Mouse (Mus musculus) Patski (cell line): Measurements from ENCODE around the gene Galp. TPM values are rescaled to one million over a fixed set of nuclear protein-coding genes. Genes with fewer than 3 reads are reported as not detected.

ENCODE experiments used
- ATAC-seq: fragments of 100-300 bp; one replicate; pipeline ENCODE4 v1.8.0; 2021
- CTCF ChIA-PET: fragments of 350-600 bp; sonication (Branson Sonifier 250); formaldehyde crosslinking; loops from one replicate; lab custom pipeline; 2022; ENCODE audit warnings: inconsistent platforms; lab: Charles Lee
- POLR2A ChIA-PET: fragments of 350-600 bp; sonication (Branson Sonifier 250); formaldehyde crosslinking; loops from one replicate; lab custom pipeline; 2022; ENCODE audit warnings: antibody characterized with exemption, inconsistent platforms; lab: Charles Lee
- DNase-seq: peaks from one replicate; pipeline ENCODE4 v3.0.0-alpha.2; 2011; ENCODE audit warnings: low read depth, low spot score
- H3K27me3 ChIP-seq: fragments of 371-371 bp; one replicate; pipeline ENCODE4 v1.5.1; 2021
- CTCF ChIP-seq: fragments of 100-300 bp; IDR thresholded peaks from one replicate; pipeline ENCODE4 v1.5.1; 2021
- in situ Hi-C: fragments of 300-500 bp; cut with MboI; formaldehyde crosslinking; loops from 3 replicates; pipeline ENCODE4 v1.11.1; 2018; ENCODE audit warnings: low pct_unique_long_range_greater_than_20kb, mixed read lengths
- polyA plus RNA-seq: library from polyadenylated mRNA; unstranded; gene quantifications from one replicate; pipeline ENCODE4 v1.2.3, GENCODE M21; 2021

The Galp gene
- polyA plus RNA-seq = not detected

DNA sequence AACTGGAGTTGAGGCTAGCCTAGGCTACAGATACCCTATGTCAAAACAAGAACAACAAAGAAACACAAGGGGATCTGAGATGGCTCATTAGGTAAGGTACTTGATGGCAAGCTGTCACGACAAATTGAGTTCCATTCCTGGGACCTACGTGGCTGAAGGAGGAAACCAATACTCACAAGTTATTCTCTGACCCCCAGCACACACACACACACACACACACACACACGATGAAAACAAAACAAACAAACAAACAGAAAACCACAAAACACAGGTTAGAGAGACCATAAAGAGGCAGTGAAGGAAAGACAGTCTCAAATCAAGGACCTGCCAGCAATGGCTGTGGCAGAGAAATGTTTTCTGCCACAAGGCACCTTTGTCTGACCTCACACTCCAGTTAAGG lies at the start of gene Galp:
Gene Galp (plus strand): TSS at position 301 of the 400 bp plus-strand sequence.
- in situ Hi-C loops = loop anchor here (5.0 kb wide), 1 partner anchor 914 kb away; no protein-coding TSS in a partner anchor
- CTCF ChIA-PET = interaction anchor here (1.3 kb wide), 1 partner anchor 10 kb away, joined by 5 read pairs; no protein-coding TSS in a partner anchor
- TF ChIP-seq CTCF = no peak
- POLR2A ChIA-PET = no interaction called here
- ATAC-seq = no peak
- H3K27me3 ChIP-seq = peaks cover 12% of the 10 kb centered on the region
- no peak for DNase-seq

DNA sequence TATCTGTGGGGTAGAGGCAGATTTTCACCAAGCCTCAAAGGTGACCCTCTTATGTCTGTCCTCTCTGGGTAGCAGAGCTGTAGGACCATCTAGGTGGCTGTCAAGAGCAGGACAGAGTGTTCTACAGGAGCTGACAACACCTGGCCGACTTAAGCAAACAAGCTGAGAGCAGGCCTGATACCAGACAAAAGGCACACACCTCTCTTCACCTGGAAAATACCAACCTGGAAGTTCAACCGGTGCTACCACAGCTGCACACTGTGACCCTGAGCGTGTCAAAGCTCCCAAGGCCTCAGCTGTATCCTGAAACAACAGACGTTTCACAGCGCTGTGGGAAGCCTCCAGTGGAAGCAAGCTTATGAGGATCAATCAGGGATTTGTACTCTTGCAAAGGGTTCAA lies 49.2 kb upstream of the Galp start:
- no peaks in the 10 kb centered on the region for H3K27me3 ChIP-seq
- no peak for TF ChIP-seq CTCF
- ATAC-seq = no peak
- ChIA-PET POLR2A (no interaction called here), CTCF (interaction anchor here (1.3 kb wide), 1 partner anchor 21 kb away, joined by 3 read pairs; no protein-coding TSS in a partner anchor)
- no peak for DNase-seq
- in situ Hi-C loops = no loop called here

DNA sequence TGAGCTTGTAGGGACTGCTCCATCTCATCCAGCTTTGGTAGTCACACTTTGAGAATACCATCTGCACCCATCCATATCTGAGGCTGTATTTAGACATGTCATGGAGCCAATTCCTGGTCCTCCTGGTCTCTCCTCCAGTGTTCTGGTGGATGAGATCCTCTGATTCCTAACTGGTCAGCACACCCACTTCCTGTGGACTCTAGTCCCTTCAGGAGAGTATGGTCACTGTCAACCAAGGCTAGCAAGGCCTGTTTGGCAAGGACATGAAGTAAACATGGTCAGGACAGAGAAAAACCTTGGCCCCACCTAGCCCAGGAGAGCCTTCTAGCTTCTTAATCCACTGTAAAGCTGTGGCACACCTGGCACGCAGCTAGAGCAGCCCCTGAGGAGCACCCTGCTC lies 45.6 kb upstream of the Galp start:
- in situ Hi-C loops = loop anchor here (25.0 kb wide), 1 partner anchor 1089 kb away; the partner anchor contains the start of genes U2af2 and Zfp580
- no peaks in the 10 kb centered on the region for H3K27me3 ChIP-seq
- CTCF ChIA-PET = interaction anchor here (1.6 kb wide), 1 partner anchor 24 kb away, joined by 5 read pairs; no protein-coding TSS in a partner anchor
- DNase-seq (no peak), ATAC-seq (no peak)
- TF ChIP-seq CTCF = no peak
- POLR2A ChIA-PET = interaction anchor here (0.6 to 1.2 kb wide), 2 partner anchors 21 to 37 kb away, joined by 3 read pairs; partner anchors contain the start of gene Zfp444

DNA sequence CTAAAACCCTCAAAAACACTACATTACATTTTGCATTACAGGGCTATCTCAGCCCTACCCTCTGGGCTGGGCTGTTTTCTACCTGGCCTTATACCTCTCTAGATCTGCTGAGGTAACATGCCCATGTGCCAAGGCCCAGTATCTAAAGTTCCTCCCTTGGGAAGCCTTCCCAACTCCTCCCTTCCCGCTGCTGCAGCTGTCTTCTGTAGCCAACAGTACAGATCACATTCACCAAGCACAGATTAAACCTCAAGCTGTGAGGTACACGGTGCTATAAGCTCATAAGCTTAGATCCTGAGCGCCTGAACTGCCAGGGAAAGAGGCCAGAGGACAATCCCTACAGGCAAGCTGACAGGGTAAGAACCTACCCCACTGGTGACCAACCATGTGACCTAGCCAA lies 44.9 kb upstream of the Galp start:
- TF ChIP-seq CTCF = no peak
- in situ Hi-C loops = loop anchor here (25.0 kb wide), 1 partner anchor 1090 kb away; the partner anchor contains the start of genes U2af2 and Zfp580
- POLR2A ChIA-PET = interaction anchor here (0.6 to 1.2 kb wide), 2 partner anchors 20 to 36 kb away, joined by 3 read pairs; partner anchors contain the start of gene Zfp444
- H3K27me3 ChIP-seq = no peaks in the 10 kb centered on the region
- DNase-seq (no peak), ATAC-seq (no peak)
- CTCF ChIA-PET = interaction anchor here (1.0 to 1.6 kb wide), 2 partner anchors 23 to 25 kb away, joined by 4 to 5 read pairs; no protein-coding TSS in a partner anchor

DNA sequence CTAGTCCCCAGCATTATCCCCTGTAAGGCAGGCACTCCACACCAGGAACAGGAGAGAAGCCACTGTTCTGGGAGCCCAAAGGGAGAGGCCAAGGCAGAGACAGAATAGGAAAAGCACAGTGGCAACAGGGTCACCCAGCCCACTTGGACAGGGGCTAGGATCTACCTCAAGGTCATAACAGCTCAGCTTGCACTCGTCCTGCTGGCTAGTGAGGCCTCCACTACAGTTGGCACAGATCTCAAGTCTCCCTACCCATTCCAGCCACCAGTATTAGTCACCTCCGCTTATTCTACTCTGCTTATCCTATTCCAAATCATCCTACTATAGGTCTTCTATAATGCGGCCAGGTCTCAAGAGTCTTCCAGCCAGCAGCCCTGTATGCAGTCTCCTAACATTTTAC lies 43.8 kb upstream of the Galp start:
- no peak for TF ChIP-seq CTCF
- ChIA-PET POLR2A (interaction anchor here (1.3 to 1.9 kb wide), 2 partner anchors 8 to 19 kb away, joined by 5 to 7 read pairs; partner anchors contain the start of gene Zfp444), CTCF (interaction anchor here (1.0 to 1.3 kb wide), 2 partner anchors 9 to 22 kb away, joined by 4 read pairs; no protein-coding TSS in a partner anchor)
- ATAC-seq = no peak
- H3K27me3 ChIP-seq = no peaks in the 10 kb centered on the region
- DNase-seq = no peak
- in situ Hi-C loops = loop anchor here (25.0 kb wide), 1 partner anchor 1091 kb away; the partner anchor contains the start of genes U2af2 and Zfp580

DNA sequence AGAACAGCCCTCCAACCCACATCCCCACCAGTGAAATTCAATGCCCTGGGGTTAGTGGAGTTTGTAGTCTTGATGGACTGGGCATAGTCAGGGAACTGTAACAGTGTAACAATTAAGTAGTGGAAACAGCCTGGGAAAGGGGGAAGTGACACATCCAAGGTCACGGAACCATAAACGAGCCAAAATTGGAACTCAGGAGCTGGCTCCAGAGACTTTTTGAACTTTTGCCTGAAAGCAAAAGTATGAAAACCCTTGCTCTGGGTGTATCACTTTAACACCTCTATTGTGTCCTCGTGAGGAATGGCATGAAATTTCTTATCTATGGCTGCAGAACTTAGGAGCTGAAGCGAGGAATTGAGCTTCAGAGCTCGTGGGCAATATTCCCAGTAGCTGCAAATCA lies 42.7 kb upstream of the Galp start:
- ChIA-PET CTCF (interaction anchor here (1.2 to 1.3 kb wide), 2 partner anchors 10 to 27 kb away, joined by 4 to 7 read pairs; no protein-coding TSS in a partner anchor), POLR2A (interaction anchor here (0.8 to 1.9 kb wide), 5 partner anchors 9 to 21 kb away, joined by 3 to 7 read pairs (median 5); partner anchors contain the start of gene Zfp444)
- DNase-seq (no peak), ATAC-seq (no peak)
- in situ Hi-C loops = loop anchor here (25.0 kb wide), 1 partner anchor 1092 kb away; the partner anchor contains the start of genes U2af2 and Zfp580
- no peak for TF ChIP-seq CTCF
- no peaks in the 10 kb centered on the region for H3K27me3 ChIP-seq

DNA sequence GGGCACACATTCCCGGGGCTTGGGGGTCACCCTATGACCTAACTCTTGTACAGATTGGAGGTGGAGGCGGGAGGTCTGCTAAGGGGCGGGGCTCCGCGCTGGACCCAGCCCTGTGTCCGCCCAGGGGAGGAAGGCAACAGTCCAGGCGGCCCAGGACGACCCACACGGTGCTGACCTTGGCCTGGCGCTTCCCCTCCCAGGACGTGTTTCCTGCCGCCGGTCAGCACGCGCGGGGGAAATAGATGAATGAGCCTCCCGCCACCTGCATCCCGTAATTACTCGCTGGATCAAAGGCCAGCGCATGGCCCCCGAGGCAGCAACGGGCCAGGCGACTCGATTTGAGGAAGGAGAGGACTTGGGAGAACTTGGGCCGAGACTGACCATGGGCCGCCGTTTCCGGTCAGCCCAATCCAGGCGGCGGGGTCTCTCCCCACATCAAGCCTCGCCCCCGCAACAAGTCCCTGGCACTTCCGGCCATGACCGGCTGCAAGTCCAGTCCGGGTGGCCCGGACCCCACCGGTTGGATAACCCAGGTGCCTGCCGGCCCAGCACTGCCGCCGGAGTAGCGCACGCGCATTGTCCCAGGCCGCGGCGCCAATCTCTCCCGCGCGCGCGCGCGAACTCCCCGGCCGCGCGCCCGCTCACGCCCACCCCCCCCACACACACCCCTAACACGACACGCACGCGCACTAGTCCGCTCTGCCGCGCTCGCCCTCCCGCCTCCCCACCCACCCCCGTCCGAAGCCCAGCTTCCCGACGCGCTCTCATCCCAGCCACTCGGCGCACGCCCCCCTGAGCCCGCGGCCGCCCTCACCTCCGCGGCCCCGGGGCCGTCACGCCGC lies 41.6 kb upstream of the Galp start:
- ATAC-seq = peak; percentile 58

DNA sequence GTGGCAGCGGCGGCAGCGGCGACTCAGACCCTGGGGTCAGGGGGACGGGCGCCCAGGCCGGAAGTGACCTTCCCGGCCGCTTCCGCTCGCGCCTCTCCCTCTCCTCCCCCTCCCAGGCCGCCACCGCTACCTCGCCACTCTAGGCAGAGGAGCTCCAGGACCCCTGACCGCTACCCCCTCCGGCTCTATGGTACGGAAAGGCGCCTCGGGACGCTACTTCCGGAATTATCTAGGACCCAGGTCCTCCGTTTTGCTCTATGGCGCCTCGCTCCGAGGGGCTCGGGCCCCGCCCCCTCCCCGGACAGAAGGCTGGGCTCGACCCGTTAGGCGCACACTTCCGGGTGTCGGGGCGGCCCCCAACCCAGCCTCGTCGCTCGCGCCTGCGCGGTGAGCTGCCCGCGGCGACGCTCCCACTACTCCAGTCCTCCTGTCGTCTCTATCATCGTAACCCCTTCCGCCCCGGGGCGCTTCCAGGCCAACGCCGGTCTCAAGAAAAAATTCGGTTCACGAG lies 40.9 kb upstream of the Galp start, which contains the start of gene Zfp787:
Gene Zfp787 (minus strand): TSS at position 97 of the 511 bp plus-strand sequence.
- DNase-seq = peak; percentile 89
- in situ Hi-C loops = loop anchor here (25.0 kb wide), 1 partner anchor 1094 kb away; the partner anchor contains the start of genes U2af2 and Zfp580
- TF ChIP-seq CTCF = no peak
- CTCF ChIA-PET = interaction anchor here (0.8 to 3.0 kb wide), 2 partner anchors 29 to 36 kb away, joined by 3 to 12 read pairs; no protein-coding TSS in a partner anchor
- no peaks in the 10 kb centered on the region for H3K27me3 ChIP-seq
- ATAC-seq = peak; percentile 87
- POLR2A ChIA-PET = interaction anchor here (1.3 to 1.6 kb wide), 2 partner anchors 17 to 38 kb away, joined by 4 read pairs; partner anchors contain the start of gene Zfp444

More for the DNA sequence above, 41.6 kb upstream of the Galp start:
- CTCF ChIA-PET = no interaction called here
- no peaks in the 10 kb centered on the region for H3K27me3 ChIP-seq
- in situ Hi-C loops = loop anchor here (25.0 kb wide), 1 partner anchor 1093 kb away; the partner anchor contains the start of genes U2af2 and Zfp580
- POLR2A ChIA-PET = interaction anchor here (1.0 to 1.9 kb wide), 5 partner anchors 10 to 39 kb away, joined by 4 to 7 read pairs (median 4); partner anchors contain the start of gene Zfp444
- peak; percentile 28 for DNase-seq
- TF ChIP-seq CTCF = no peak

DNA sequence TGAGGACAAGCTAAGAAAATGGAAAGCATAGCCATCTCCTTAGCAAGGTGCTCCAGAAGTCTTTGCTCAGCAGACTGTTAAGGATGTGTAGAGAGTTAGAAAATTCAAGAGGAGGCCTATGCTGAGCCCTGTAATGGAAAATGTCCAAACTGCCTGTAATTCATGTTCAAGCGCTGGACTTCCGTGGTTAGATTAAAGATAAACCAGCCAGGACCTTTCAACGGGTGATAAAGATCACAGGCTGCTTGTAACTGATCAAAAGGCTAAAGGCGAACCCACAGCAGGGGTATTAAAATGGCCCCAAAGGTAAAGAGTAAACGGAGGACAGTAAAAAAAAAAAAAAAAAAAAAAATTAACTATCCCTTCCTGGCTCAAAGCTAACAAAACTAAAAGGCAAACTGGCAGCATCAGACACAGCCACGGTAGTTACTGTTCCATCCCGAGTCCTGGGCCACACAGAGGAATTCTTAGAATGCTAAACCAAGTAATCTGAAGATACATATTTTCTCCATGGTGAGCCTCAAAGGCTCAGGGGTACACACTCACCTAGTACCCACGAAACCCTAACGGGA lies 39.9 kb upstream of the Galp start:
- ChIA-PET CTCF (interaction anchor here (0.8 to 3.0 kb wide), 4 partner anchors 11 to 35 kb away, joined by 3 to 12 read pairs (median 4); no protein-coding TSS in a partner anchor), POLR2A (interaction anchor here (1.6 kb wide), 1 partner anchor 37 kb away, joined by 4 read pairs; no protein-coding TSS in a partner anchor)
- ATAC-seq (no peak), DNase-seq (no peak)
- no peak for TF ChIP-seq CTCF
- in situ Hi-C loops = loop anchor here (25.0 kb wide), 1 partner anchor 1095 kb away; the partner anchor contains the start of genes U2af2 and Zfp580
- no peaks in the 10 kb centered on the region for H3K27me3 ChIP-seq
